Mouse (Mus musculus): Measurements from ENCODE around the gene Dis3l2.

DNA sequence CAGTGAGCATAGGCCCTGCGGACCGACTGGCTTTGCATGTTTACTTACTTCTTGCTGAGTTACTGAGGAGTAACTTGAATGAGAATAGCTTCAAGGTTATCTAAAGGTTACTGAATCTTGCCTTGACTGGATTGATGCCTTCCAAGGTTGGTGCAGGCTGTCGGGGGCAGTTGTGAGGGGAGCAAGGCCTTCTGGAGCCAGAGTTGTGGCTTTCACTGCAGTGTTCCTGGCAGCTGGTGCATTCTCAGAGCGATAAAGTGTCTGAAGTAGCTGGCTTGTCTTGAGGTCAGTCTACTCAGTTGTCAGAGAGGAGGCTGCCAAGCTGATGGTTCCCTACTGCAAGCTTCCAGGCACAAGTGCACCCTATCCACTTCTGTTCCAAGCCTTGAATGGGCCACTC, 15.8 kb downstream of the Dis3l2 start:
- TF ChIP-seq POLR2A (IDR thresholded peaks at IDR 0.05; ENCODE audit: control insufficient read depth, extremely low read depth, insufficient read depth, low read length, poor library complexity) (no peak), CTCF (IDR thresholded peaks at IDR 0.05; ENCODE audit: borderline replicate concordance, control insufficient read depth, extremely low read depth, insufficient read depth, low read length, poor library complexity) (no peak)

Data from thymus, adult 2 months (tissue).